Mouse (Mus musculus): ENCODE measurements around the gene Enah. TPM values are rescaled to one million over a fixed set of nuclear protein-coding genes. Genes with fewer than 3 reads are reported as not detected.
A peak's percentile ranks its signal among the peaks of the same experiment; 100 is the strongest.

The Enah gene
- polyA plus RNA-seq, 1 experiment from 2014 or later = 0.36 TPM

- Histone ChIP-seq H3K27me3 (ENCODE audit: insufficient read depth, low read length) (no peaks in the 10 kb centered on the region), H3K9ac (replicated peaks) (no peak overlapping the region), H3K27ac (ENCODE audit: low read depth) (peak overlapping the region; percentile 79), H3K9me3 (ENCODE audit: low read length) (no peaks in the 10 kb centered on the region), H3K36me3 (replicated peaks; ENCODE audit: insufficient read depth, low read length) (no peaks in the 10 kb centered on the region), H3K4me1 (ENCODE audit: insufficient read depth) (peaks cover 26% of the 10 kb centered on the region), H3K4me3 (ENCODE audit: low read depth, low read length) (no peak overlapping the region), H3K4me2 (ENCODE audit: low read depth, low read length) (no peak overlapping the region)
- DNase-seq (no peak), ATAC-seq (peak; percentile 57; the same call in 1 of the 2 replicates)
- 44% methylated on average over 5 of the region's 5 CpGs for WGBS (ENCODE audit: insufficient replicate concordance)
- TF ChIP-seq CTCF (IDR thresholded peaks at IDR 0.05; ENCODE audit: low read depth) (no peak), EP300 (IDR thresholded peaks at IDR 0.05; ENCODE audit: low read depth) (peak; percentile 28; the same call in 1 of the 2 replicates)
These were observed 153.9 kb downstream of the Enah start for GRCm38 (mm10) chr1:181865863-181866216.

- ATAC-seq (peak; percentile 44), DNase-seq (peak; percentile 33)
- no peaks in the 10 kb centered on the region for H3K9me3 ChIP-seq (ENCODE audit: low read length)
- peak overlapping the region; percentile 62 for H3K27ac ChIP-seq (ENCODE audit: low read depth)
- H3K4me2 ChIP-seq (ENCODE audit: low read depth, low read length) = no peak overlapping the region
- WGBS (ENCODE audit: insufficient replicate concordance) = 59% methylated on average over 11 of the region's 11 CpGs
- peaks cover 26% of the 10 kb centered on the region for H3K4me1 ChIP-seq (ENCODE audit: insufficient read depth)
- no peaks in the 10 kb centered on the region for H3K36me3 ChIP-seq (replicated peaks; ENCODE audit: insufficient read depth, low read length)
- TF ChIP-seq CTCF (IDR thresholded peaks at IDR 0.05; ENCODE audit: low read depth) = no peak
- no peak for TF ChIP-seq EP300 (IDR thresholded peaks at IDR 0.05; ENCODE audit: low read depth)
- H3K27me3 ChIP-seq (ENCODE audit: insufficient read depth, low read length) = no peaks in the 10 kb centered on the region
- no peak overlapping the region for H3K9ac ChIP-seq (replicated peaks)
- H3K4me3 ChIP-seq (ENCODE audit: low read depth, low read length) = no peak overlapping the region
These were observed 154.6 kb downstream of the Enah start for GRCm38 (mm10) chr1:181864971-181865862.

- ATAC-seq (no peak), DNase-seq (no peak)
- Histone ChIP-seq H3K36me3 (replicated peaks; ENCODE audit: insufficient read depth, low read length) (no peaks in the 10 kb centered on the region), H3K27me3 (ENCODE audit: insufficient read depth, low read length) (no peaks in the 10 kb centered on the region), H3K9me3 (ENCODE audit: low read length) (no peaks in the 10 kb centered on the region), H3K4me1 (ENCODE audit: insufficient read depth) (peaks cover 30% of the 10 kb centered on the region), H3K4me3 (ENCODE audit: low read depth, low read length) (no peak overlapping the region), H3K4me2 (ENCODE audit: low read depth, low read length) (no peak overlapping the region), H3K27ac (ENCODE audit: low read depth) (no peak overlapping the region), H3K9ac (replicated peaks) (no peak overlapping the region)
- TF ChIP-seq CTCF (IDR thresholded peaks at IDR 0.05; ENCODE audit: low read depth) = no peak
- TF ChIP-seq EP300 (IDR thresholded peaks at IDR 0.05; ENCODE audit: low read depth) = no peak
- WGBS (ENCODE audit: insufficient replicate concordance) = 45% methylated on average over 8 of the region's 8 CpGs
These were observed 156.4 kb downstream of the Enah start for GRCm38 (mm10) chr1:181863431-181863830.

- no peak for ATAC-seq
- Histone ChIP-seq H3K4me2 (ENCODE audit: low read depth, low read length) (no peak overlapping the region), H3K4me1 (ENCODE audit: insufficient read depth) (peaks cover 30% of the 10 kb centered on the region), H3K27me3 (ENCODE audit: insufficient read depth, low read length) (no peaks in the 10 kb centered on the region), H3K27ac (ENCODE audit: low read depth) (no peak overlapping the region), H3K4me3 (ENCODE audit: low read depth, low read length) (no peak overlapping the region), H3K9me3 (ENCODE audit: low read length) (no peaks in the 10 kb centered on the region), H3K9ac (replicated peaks) (no peak overlapping the region), H3K36me3 (replicated peaks; ENCODE audit: insufficient read depth, low read length) (no peaks in the 10 kb centered on the region)
- DNase-seq = no peak
- 70% methylated on average over 16 of the region's 16 CpGs for WGBS (ENCODE audit: insufficient replicate concordance)
- no peak for TF ChIP-seq CTCF (IDR thresholded peaks at IDR 0.05; ENCODE audit: low read depth)
- TF ChIP-seq EP300 (IDR thresholded peaks at IDR 0.05; ENCODE audit: low read depth) = no peak
These were observed 157.0 kb downstream of the Enah start for GRCm38 (mm10) chr1:181862676-181863374.

DNA sequence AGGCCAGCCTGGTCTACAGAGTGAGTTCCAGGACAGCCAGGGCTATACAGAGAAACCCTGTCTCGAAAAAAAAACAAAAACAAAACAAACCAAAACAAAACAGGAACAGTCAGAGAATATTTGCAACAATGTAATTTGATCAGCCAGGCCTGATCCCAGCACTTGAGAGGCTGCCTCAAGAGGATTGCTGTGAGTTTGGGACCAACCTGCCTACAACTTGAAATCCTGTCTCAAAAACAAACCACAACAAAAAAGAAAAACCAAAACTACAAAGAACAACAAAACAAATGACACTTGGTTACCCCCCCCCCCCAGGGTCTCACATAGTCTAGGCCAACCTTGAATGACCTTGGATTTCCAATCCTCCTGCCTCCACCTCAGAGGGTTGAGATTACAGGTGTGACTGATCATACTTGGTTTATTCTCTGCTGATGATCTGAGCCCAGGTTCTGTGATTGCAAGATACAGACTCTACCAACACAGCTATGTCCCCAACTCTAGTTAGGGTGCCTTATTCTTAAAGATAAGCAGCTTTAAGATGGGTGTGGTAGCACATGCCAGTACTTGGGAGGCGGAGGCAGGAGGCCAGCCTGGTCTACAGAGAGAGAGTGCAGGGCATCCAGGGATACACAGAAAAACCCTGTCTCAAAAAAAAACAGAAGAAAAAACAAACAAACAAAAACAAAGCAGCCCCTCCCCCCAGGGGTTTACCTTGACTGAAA lies 158.4 kb downstream of the Enah start:
- Histone ChIP-seq H3K4me1 (ENCODE audit: insufficient read depth) (peaks cover 30% of the 10 kb centered on the region), H3K9ac (replicated peaks) (no peak overlapping the region), H3K4me3 (ENCODE audit: low read depth, low read length) (no peak overlapping the region), H3K36me3 (replicated peaks; ENCODE audit: insufficient read depth, low read length) (no peaks in the 10 kb centered on the region), H3K9me3 (ENCODE audit: low read length) (no peaks in the 10 kb centered on the region), H3K4me2 (ENCODE audit: low read depth, low read length) (no peak overlapping the region), H3K27ac (ENCODE audit: low read depth) (peak overlapping the region; percentile 76), H3K27me3 (ENCODE audit: insufficient read depth, low read length) (no peaks in the 10 kb centered on the region)
- WGBS (ENCODE audit: insufficient replicate concordance) = 39% methylated on average over 2 of the region's 2 CpGs
- DNase-seq (no peak), ATAC-seq (peak; percentile 37)
- TF ChIP-seq EP300 (IDR thresholded peaks at IDR 0.05; ENCODE audit: low read depth) (no peak), CTCF (IDR thresholded peaks at IDR 0.05; ENCODE audit: low read depth) (no peak)

- Histone ChIP-seq H3K4me2 (ENCODE audit: low read depth, low read length) (no peak overlapping the region), H3K27ac (ENCODE audit: low read depth) (peak overlapping the region; percentile 77), H3K36me3 (replicated peaks; ENCODE audit: insufficient read depth, low read length) (no peaks in the 10 kb centered on the region), H3K4me3 (ENCODE audit: low read depth, low read length) (no peak overlapping the region), H3K9me3 (ENCODE audit: low read length) (no peaks in the 10 kb centered on the region), H3K9ac (replicated peaks) (no peak overlapping the region), H3K4me1 (ENCODE audit: insufficient read depth) (peaks cover 30% of the 10 kb centered on the region), H3K27me3 (ENCODE audit: insufficient read depth, low read length) (no peaks in the 10 kb centered on the region)
- TF ChIP-seq EP300 (IDR thresholded peaks at IDR 0.05; ENCODE audit: low read depth) (peak; percentile 81), CTCF (IDR thresholded peaks at IDR 0.05; ENCODE audit: low read depth) (no peak)
- 4% methylated on average over 5 of the region's 5 CpGs for WGBS (ENCODE audit: insufficient replicate concordance)
- DNase-seq (peak; percentile 86), ATAC-seq (peak; percentile 84)
These were observed 159.1 kb downstream of the Enah start for GRCm38 (mm10) chr1:181860659-181861058.
